Mouse (Mus musculus): ENCODE data around the gene Rfx4.

The Rfx4 gene

GRCm38 (mm10) chr10:84755786-84756203 lies at the start of gene Rfx4:
Rfx4 (plus strand) TSS chr10:84756062.
- no peak for DNase-seq (ENCODE audit: low read depth, low spot score)

- no peak for DNase-seq (ENCODE audit: low read depth, low spot score)
These were observed 49.3 kb upstream of the Rfx4 start for GRCm38 (mm10) chr10:84706543-84706942.

GRCm38 (mm10) chr10:84707226-84707625 lies 48.6 kb upstream of the Rfx4 start:
- no peak for DNase-seq (ENCODE audit: low read depth, low spot score)

GRCm38 (mm10) chr10:84707752-84708530 lies 47.9 kb upstream of the Rfx4 start:
- DNase-seq (ENCODE audit: low read depth, low spot score), result no peak

GRCm38 (mm10) chr10:84710192-84710591 lies 45.7 kb upstream of the Rfx4 start:
- no peak for DNase-seq (ENCODE audit: low read depth, low spot score)

DNA sequence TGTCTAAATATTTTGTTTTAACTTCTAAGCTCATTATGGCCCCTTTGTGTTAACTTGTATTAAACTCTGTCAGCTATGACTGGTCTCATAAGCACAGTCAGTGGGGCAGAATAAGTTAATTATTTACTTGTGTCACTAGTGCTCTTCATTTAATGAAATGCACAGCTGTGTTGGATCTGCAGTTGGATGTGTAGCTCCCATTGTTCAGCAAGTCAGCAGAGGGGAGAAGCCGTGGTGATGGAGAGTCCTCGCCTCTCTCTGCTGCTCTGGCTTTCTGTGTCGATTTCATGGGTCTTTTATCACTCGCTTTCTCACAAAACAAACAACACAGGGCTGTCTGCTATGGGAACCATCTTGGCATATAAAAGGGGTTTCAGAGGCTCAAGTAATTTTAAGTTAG lies 45.0 kb upstream of the Rfx4 start:
- no peak for DNase-seq (ENCODE audit: low read depth, low spot score)

- no peak for DNase-seq (ENCODE audit: low read depth, low spot score)
These were observed 44.4 kb upstream of the Rfx4 start for GRCm38 (mm10) chr10:84711479-84711878.

DNA sequence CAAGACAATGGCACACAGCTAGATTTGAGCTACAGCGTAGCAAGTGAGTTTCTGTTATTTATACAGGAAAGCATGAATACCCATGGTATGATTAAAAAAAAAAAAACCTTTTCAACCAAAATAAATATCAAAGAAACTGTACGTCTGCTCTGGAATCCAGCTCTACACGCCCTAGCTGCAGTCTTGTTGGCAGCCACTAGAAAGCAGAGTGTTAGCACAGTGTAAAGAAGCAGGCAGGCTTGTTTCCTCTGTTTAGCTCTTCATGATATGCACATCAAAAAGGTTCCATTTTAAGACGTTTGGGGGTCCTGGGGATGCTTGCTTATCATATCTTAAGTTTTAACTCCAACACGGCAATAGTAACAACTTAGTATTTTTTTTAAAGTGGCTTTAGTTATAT lies 43.9 kb upstream of the Rfx4 start:
- no peak for DNase-seq (ENCODE audit: low read depth, low spot score)

- DNase-seq (ENCODE audit: low read depth, low spot score), result no peak
These were observed 43.3 kb upstream of the Rfx4 start for GRCm38 (mm10) chr10:84712532-84712931.

GRCm38 (mm10) chr10:84713043-84713442 lies 42.8 kb upstream of the Rfx4 start:
- DNase-seq (ENCODE audit: low read depth, low spot score), result no peak

GRCm38 (mm10) chr10:84715639-84716038 lies 40.2 kb upstream of the Rfx4 start:
- no peak for DNase-seq (ENCODE audit: low read depth, low spot score)

GRCm38 (mm10) chr10:84716581-84716980 lies 39.3 kb upstream of the Rfx4 start:
- no peak for DNase-seq (ENCODE audit: low read depth, low spot score)

GRCm38 (mm10) chr10:84722711-84723110 lies 33.2 kb upstream of the Rfx4 start:
- DNase-seq (ENCODE audit: low read depth, low spot score), result no peak

DNA sequence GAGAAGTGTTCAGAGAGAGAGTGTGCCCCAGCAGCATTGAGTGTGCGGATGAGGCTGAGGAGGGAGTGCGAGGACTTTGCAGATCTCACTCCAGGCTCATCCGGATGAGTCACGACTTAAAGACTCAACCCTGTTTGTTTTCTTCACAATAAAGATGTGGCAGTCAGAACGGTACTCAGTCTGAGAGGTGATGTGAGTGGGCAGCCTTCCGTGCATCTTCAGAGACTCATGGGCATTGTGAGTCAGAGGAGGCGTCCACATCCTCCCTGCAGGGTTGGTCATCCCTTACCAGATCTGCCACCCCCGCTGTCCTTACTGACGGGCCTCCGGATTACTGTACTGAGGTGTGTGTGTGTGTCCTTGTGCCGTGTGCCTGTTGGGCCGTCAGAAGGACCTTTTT lies 28.9 kb upstream of the Rfx4 start:
- no peak for DNase-seq (ENCODE audit: low read depth, low spot score)

- no peak for DNase-seq (ENCODE audit: low read depth, low spot score)
These were observed 28.1 kb upstream of the Rfx4 start for GRCm38 (mm10) chr10:84727760-84728159.

DNA sequence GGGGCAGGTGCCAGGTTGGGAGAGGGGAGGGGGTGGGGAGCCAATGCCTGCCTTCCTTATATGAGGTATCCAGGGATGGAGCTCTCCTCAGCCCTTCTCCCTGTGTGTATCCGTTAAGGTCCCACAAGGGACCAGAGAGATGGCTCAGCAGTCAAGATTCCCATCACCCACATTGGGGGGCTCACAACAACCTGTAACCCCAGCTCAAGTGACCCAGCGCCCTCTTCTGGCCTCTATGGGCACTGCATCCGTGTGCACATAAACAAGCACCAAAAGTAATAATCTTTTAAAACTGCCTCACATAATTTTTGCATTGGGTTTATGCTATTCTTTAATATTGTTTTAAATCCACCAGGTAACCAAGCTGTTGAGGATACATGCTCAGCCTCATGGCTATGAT lies 25.8 kb upstream of the Rfx4 start:
- DNase-seq (ENCODE audit: low read depth, low spot score), result no peak

GRCm38 (mm10) chr10:84730956-84731355 lies 24.9 kb upstream of the Rfx4 start:
- no peak for DNase-seq (ENCODE audit: low read depth, low spot score)

DNA sequence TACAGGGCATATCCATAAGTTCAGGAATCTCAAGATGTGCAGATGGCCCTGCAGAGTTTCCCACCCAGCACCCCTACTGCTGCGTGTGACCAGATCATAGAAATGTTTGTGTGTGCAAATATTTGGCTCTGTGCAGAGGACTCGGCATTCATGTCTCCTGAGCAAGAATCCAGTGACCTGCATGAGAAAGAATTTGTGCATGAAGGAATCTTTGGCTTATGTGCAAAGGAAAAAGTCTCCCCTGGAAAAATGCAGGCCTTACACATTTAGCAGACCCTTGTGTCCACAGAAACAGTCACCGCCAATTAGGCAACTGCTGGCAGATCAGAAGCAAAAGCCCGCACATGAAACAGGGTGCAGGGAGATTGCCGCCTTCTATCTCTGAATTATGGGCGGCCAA lies 22.4 kb upstream of the Rfx4 start:
- DNase-seq (ENCODE audit: low read depth, low spot score), result no peak

DNA sequence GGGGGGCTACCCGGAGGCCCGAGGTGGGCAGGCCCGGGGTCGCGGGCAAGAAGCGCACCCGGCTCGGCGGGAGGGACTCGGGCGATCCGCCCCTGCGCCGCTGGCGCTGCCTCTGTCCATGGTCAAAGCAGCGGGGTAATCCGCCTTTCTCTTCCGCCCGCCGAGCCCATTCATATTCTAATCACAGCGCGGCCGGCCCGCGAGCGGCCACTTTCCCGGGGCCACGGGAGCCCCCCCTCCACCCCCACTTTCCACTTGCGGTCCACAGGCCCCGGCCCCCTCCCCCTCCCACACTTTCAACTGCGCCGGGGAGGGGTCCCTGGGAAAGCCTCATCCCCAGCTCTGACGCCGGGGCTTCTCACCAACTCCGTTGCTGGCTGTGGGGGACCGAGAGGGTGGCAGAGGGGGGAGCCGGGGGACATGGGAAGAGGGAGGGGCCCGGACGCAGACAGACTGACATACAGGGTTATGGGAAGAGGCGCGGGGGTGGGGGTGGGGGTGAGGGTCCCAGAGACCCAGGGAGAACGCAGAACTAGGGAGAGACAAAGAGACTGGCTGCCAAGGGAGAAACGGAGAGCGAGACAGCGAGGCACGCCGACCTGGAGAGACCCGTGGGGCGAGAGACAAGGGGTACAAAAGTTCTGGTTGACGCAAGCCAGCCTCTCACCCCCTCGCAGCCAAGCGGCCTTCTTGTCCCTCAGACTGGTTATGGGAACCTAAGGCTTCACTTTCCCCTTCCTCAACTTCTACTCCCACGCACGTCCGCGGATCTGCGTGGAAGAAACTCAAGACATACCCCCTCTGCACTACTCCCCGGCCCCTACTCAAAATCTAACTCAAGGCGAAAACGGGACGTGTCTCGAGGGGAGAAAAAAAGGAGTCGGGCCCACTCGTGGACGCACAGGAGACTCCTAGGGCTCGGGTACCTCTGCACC lies 744 bp upstream of the Rfx4 start:
- no peak for DNase-seq (ENCODE audit: low read depth, low spot score)

DNA sequence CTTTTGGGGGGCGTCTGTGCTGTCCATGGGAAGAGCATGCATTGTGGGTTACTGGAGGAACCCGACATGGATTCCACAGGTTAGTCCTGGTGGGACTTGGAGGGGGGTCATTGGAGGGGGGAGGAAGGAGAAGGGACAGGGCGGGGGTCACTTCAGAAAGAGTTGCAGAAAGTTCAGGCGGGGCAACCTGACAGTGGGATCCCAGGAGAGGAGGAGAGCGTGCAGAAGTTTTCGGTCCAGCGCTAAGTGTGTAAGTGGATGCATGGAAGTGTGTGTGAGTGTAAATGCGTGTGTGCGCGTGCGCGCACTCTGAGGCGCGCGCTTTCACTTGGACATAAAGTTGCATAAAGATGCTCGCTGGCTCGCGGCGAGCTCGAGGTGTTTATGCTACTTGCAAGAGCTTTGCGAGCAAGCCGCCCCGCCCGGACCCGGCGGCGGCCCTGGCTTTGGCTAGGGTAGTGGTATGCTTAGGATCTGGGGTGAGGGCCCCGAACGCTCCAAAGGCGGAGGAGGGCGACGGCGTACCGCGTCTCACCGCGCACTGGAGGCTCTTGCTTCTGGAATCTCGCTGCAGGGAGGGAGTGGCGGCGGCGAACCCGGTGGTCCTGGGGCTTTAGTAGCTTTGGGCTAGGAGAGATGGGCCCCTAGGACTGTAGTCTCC lies 703 bp downstream of the Rfx4 start:
- no peak for DNase-seq (ENCODE audit: low read depth, low spot score)

- no peak for DNase-seq (ENCODE audit: low read depth, low spot score)
These were observed 1.8 kb downstream of the Rfx4 start for GRCm38 (mm10) chr10:84757426-84758199.

DNA sequence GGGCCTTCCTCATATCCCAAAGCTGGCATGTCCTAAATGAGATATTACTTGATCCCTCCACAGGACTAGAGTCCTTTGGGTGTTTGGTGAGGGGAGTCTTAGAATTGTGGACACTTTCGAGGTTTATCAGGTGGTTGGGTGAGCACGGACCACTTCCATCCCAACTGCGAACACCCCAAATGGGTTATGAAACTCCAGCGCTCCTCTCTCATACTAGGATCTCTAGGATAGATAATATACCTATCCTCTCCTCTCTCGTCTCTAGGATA lies 2.3 kb downstream of the Rfx4 start:
- DNase-seq (ENCODE audit: low read depth, low spot score), result no peak
